Mouse (Mus musculus) G1E (cell line): ENCODE measurements around the gene Grsf1.

Source experiments
- CTCF ChIP-seq: IDR thresholded peaks from 2 replicates; pipeline ENCODE4 v1.5.1; 2012; ENCODE audit warnings: low read depth, low read length, inconsistent platforms, mixed read lengths
- GATA1 ChIP-seq: IDR thresholded peaks from 2 replicates; pipeline ENCODE4 v1.6.1; 2012; ENCODE audit warnings: borderline replicate concordance, low read length, inconsistent platforms, mixed read lengths
- GATA2 ChIP-seq: IDR thresholded peaks from 2 replicates; pipeline ENCODE4 v1.6.1; 2012; ENCODE audit warnings: low read depth, low read length, inconsistent platforms, borderline replicate concordance
- POLR2AphosphoS5 ChIP-seq: IDR thresholded peaks from 2 replicates; pipeline ENCODE4 v1.6.1; 2012; ENCODE audit warnings: low read depth, low read length, inconsistent platforms; ENCODE audit not compliant: insufficient replicate concordance
- TAL1 ChIP-seq: conservative IDR thresholded peaks from 2 replicates; pipeline ENCODE4 v1.6.1; 2012; ENCODE audit warnings: low read depth, low read length, inconsistent platforms, mixed read lengths

DNA sequence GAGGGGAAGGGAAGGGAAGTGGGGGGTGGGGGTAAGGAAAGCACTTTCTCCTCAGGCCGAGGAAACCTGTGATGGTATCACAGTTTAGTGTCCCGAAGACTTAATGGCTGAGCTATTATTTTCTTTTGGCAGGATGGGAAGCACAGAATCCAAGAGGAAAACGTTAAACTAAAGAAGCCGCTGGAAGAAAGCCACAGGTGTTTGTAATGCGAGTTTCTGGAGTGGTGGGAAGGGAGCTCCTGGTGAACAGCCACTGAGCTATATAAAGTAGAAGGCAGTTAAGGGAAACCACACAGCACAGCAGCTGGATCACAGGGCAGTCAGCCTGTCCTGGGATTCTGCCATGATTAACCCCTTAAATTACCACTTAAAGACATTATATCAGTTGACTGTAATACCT lies 30.6 kb downstream of the Grsf1 start:
- no peak for TF ChIP-seq CTCF
- no peak for TF ChIP-seq GATA1
- no peak for TF ChIP-seq TAL1
- TF ChIP-seq GATA2, result no peak
- TF ChIP-seq POLR2AphosphoS5, result no peak
